Mouse (Mus musculus): ENCODE measurements around the gene Inpp5k. TPM values are rescaled to one million over a fixed set of nuclear protein-coding genes. Genes with fewer than 3 reads are reported as not detected.

Inpp5k gene
- polyA plus RNA-seq, 1 experiment from 2014 or later, result 53.0 TPM

GRCm38 (mm10) chr11:75660941-75661800 is 30.4 kb downstream of the Inpp5k start:
- Histone ChIP-seq H3K27me3 (ENCODE audit: control insufficient read depth, insufficient read depth, low read length) (peaks cover 5% of the 10 kb centered on the region; the same call in 1 of the 2 replicates), H3K9me3 (ENCODE audit: control insufficient read depth, low read length) (no peaks in the 10 kb centered on the region), H3K9ac (replicated peaks; ENCODE audit: low read length) (no peak overlapping the region), H3K4me2 (ENCODE audit: low read length) (no peak overlapping the region), H3K36me3 (ENCODE audit: control insufficient read depth, insufficient read depth, low read length) (no peaks in the 10 kb centered on the region), H3K4me3 (replicated peaks; ENCODE audit: low read depth, low read length) (no peak overlapping the region), H3K27ac (replicated peaks; ENCODE audit: low read depth, low read length) (no peak overlapping the region), H3K4me1 (ENCODE audit: control insufficient read depth, insufficient read depth, low read length) (peaks cover 5% of the 10 kb centered on the region; the same call in 1 of the 2 replicates)
- no peak for DNase-seq
- no peak for ATAC-seq (ENCODE audit: low FRiP score, low TSS enrichment)
- 88% methylated on average over 21 of the region's 21 CpGs for WGBS

- Histone ChIP-seq H3K4me2 (ENCODE audit: low read length) (no peak overlapping the region), H3K4me3 (replicated peaks; ENCODE audit: low read depth, low read length) (no peak overlapping the region), H3K9ac (replicated peaks; ENCODE audit: low read length) (no peak overlapping the region), H3K27me3 (ENCODE audit: control insufficient read depth, insufficient read depth, low read length) (no peaks in the 10 kb centered on the region; the same call in 1 of the 2 replicates), H3K9me3 (ENCODE audit: control insufficient read depth, low read length) (no peaks in the 10 kb centered on the region), H3K27ac (replicated peaks; ENCODE audit: low read depth, low read length) (no peak overlapping the region), H3K4me1 (ENCODE audit: control insufficient read depth, insufficient read depth, low read length) (no peaks in the 10 kb centered on the region), H3K36me3 (ENCODE audit: control insufficient read depth, insufficient read depth, low read length) (no peaks in the 10 kb centered on the region)
- DNase-seq (no peak), ATAC-seq (ENCODE audit: low FRiP score, low TSS enrichment) (no peak)
- 94% methylated on average over 7 of the region's 7 CpGs for WGBS
These were observed 31.3 kb downstream of the Inpp5k start for GRCm38 (mm10) chr11:75662131-75662530.

- no peaks in the 10 kb centered on the region for H3K36me3 ChIP-seq (ENCODE audit: control insufficient read depth, insufficient read depth, low read length)
- WGBS, result 97% methylated on average over 6 of the region's 6 CpGs
These were observed 35.5 kb downstream of the Inpp5k start for GRCm38 (mm10) chr11:75666296-75666695.

GRCm38 (mm10) chr11:75668621-75669020 is 37.8 kb downstream of the Inpp5k start:
- ATAC-seq (ENCODE audit: low FRiP score, low TSS enrichment), result no peak
- Histone ChIP-seq H3K4me1 (ENCODE audit: control insufficient read depth, insufficient read depth, low read length) (no peaks in the 10 kb centered on the region), H3K36me3 (ENCODE audit: control insufficient read depth, insufficient read depth, low read length) (no peaks in the 10 kb centered on the region), H3K27me3 (ENCODE audit: control insufficient read depth, insufficient read depth, low read length) (no peaks in the 10 kb centered on the region), H3K9ac (replicated peaks; ENCODE audit: low read length) (no peak overlapping the region), H3K9me3 (ENCODE audit: control insufficient read depth, low read length) (no peaks in the 10 kb centered on the region), H3K27ac (replicated peaks; ENCODE audit: low read depth, low read length) (no peak overlapping the region), H3K4me3 (replicated peaks; ENCODE audit: low read depth, low read length) (no peak overlapping the region), H3K4me2 (ENCODE audit: low read length) (no peak overlapping the region)
- WGBS, result 93% methylated on average over 3 of the region's 3 CpGs
- DNase-seq, result no peak

More at GRCm38 (mm10) chr11:75666296-75666695, 35.5 kb downstream of the Inpp5k start:
- DNase-seq (no peak), ATAC-seq (ENCODE audit: low FRiP score, low TSS enrichment) (no peak)
- Histone ChIP-seq H3K9me3 (ENCODE audit: control insufficient read depth, low read length) (no peaks in the 10 kb centered on the region), H3K4me2 (ENCODE audit: low read length) (no peak overlapping the region), H3K27me3 (ENCODE audit: control insufficient read depth, insufficient read depth, low read length) (no peaks in the 10 kb centered on the region), H3K9ac (replicated peaks; ENCODE audit: low read length) (no peak overlapping the region), H3K4me1 (ENCODE audit: control insufficient read depth, insufficient read depth, low read length) (no peaks in the 10 kb centered on the region), H3K4me3 (replicated peaks; ENCODE audit: low read depth, low read length) (no peak overlapping the region), H3K27ac (replicated peaks; ENCODE audit: low read depth, low read length) (no peak overlapping the region)

- H3K27ac ChIP-seq (replicated peaks; ENCODE audit: low read depth, low read length), result no peak overlapping the region
- H3K9me3 ChIP-seq (ENCODE audit: control insufficient read depth, low read length), result no peaks in the 10 kb centered on the region
- WGBS, result 88% methylated on average over 11 of the region's 11 CpGs
- H3K4me3 ChIP-seq (replicated peaks; ENCODE audit: low read depth, low read length), result no peak overlapping the region
- no peaks in the 10 kb centered on the region for H3K27me3 ChIP-seq (ENCODE audit: control insufficient read depth, insufficient read depth, low read length)
- no peak for DNase-seq
- no peak overlapping the region for H3K9ac ChIP-seq (replicated peaks; ENCODE audit: low read length)
- H3K4me2 ChIP-seq (ENCODE audit: low read length), result no peak overlapping the region
- H3K36me3 ChIP-seq (ENCODE audit: control insufficient read depth, insufficient read depth, low read length), result no peaks in the 10 kb centered on the region
- no peaks in the 10 kb centered on the region for H3K4me1 ChIP-seq (ENCODE audit: control insufficient read depth, insufficient read depth, low read length)
- no peak for ATAC-seq (ENCODE audit: low FRiP score, low TSS enrichment)
These were observed 38.5 kb downstream of the Inpp5k start for GRCm38 (mm10) chr11:75669176-75669852.

GRCm38 (mm10) chr11:75669853-75670200 is 39.0 kb downstream of the Inpp5k start:
- Histone ChIP-seq H3K9ac (replicated peaks; ENCODE audit: low read length) (no peak overlapping the region), H3K27me3 (ENCODE audit: control insufficient read depth, insufficient read depth, low read length) (no peaks in the 10 kb centered on the region), H3K9me3 (ENCODE audit: control insufficient read depth, low read length) (no peaks in the 10 kb centered on the region), H3K27ac (replicated peaks; ENCODE audit: low read depth, low read length) (no peak overlapping the region), H3K36me3 (ENCODE audit: control insufficient read depth, insufficient read depth, low read length) (no peaks in the 10 kb centered on the region), H3K4me1 (ENCODE audit: control insufficient read depth, insufficient read depth, low read length) (no peaks in the 10 kb centered on the region), H3K4me3 (replicated peaks; ENCODE audit: low read depth, low read length) (no peak overlapping the region), H3K4me2 (ENCODE audit: low read length) (no peak overlapping the region)
- ATAC-seq (ENCODE audit: low FRiP score, low TSS enrichment) (no peak), DNase-seq (no peak)
- WGBS, result 92% methylated on average over 12 of the region's 12 CpGs

- H3K4me3 ChIP-seq (replicated peaks; ENCODE audit: low read depth, low read length), result no peak overlapping the region
- no peak for ATAC-seq (ENCODE audit: low FRiP score, low TSS enrichment)
- WGBS, result 88% methylated on average over 22 of the region's 22 CpGs
- no peaks in the 10 kb centered on the region for H3K4me1 ChIP-seq (ENCODE audit: control insufficient read depth, insufficient read depth, low read length)
- no peak overlapping the region for H3K27ac ChIP-seq (replicated peaks; ENCODE audit: low read depth, low read length)
- no peaks in the 10 kb centered on the region for H3K27me3 ChIP-seq (ENCODE audit: control insufficient read depth, insufficient read depth, low read length)
- no peaks in the 10 kb centered on the region for H3K9me3 ChIP-seq (ENCODE audit: control insufficient read depth, low read length)
- no peaks in the 10 kb centered on the region for H3K36me3 ChIP-seq (ENCODE audit: control insufficient read depth, insufficient read depth, low read length)
- DNase-seq, result no peak
- H3K4me2 ChIP-seq (ENCODE audit: low read length), result no peak overlapping the region
- no peak overlapping the region for H3K9ac ChIP-seq (replicated peaks; ENCODE audit: low read length)
These were observed 40.8 kb downstream of the Inpp5k start for GRCm38 (mm10) chr11:75671426-75672180.

- no peak overlapping the region for H3K27ac ChIP-seq (replicated peaks; ENCODE audit: low read depth, low read length)
- H3K36me3 ChIP-seq (ENCODE audit: control insufficient read depth, insufficient read depth, low read length), result no peaks in the 10 kb centered on the region
- no peaks in the 10 kb centered on the region for H3K27me3 ChIP-seq (ENCODE audit: control insufficient read depth, insufficient read depth, low read length)
- 87% methylated on average over 5 of the region's 5 CpGs for WGBS
- no peak overlapping the region for H3K9ac ChIP-seq (replicated peaks; ENCODE audit: low read length)
- no peaks in the 10 kb centered on the region for H3K9me3 ChIP-seq (ENCODE audit: control insufficient read depth, low read length)
- no peak for ATAC-seq (ENCODE audit: low FRiP score, low TSS enrichment)
- H3K4me3 ChIP-seq (replicated peaks; ENCODE audit: low read depth, low read length), result no peak overlapping the region
- DNase-seq, result no peak
- H3K4me2 ChIP-seq (ENCODE audit: low read length), result no peak overlapping the region
- H3K4me1 ChIP-seq (ENCODE audit: control insufficient read depth, insufficient read depth, low read length), result no peaks in the 10 kb centered on the region
These were observed 42.6 kb downstream of the Inpp5k start for GRCm38 (mm10) chr11:75673411-75673810.
